Mouse (Mus musculus) gastrocnemius, postnatal 36 days (tissue): ENCODE data around the gene Glod4. TPM values are rescaled to one million over a fixed set of nuclear protein-coding genes. Genes with fewer than 3 reads are reported as not detected.

Experiments used
- DNase-seq, 2 experiments: peaks; one replicate each; pipeline ENCODE4 v3.0.0; 2022
- intact Hi-C: fragments of 180-260 bp; cut with DNase I; formaldehyde crosslinking; loops from one replicate; pipeline ENCODE4 v1.15.1; 2025
- total RNA-seq, 2 experiments: library from RNA; stranded (reverse); gene quantifications; 2 replicates each; pipeline ENCODE4 v1.2.3; 2021

Gene Glod4
- total RNA-seq, 2 experiments from 2014 or later, result 16.6 to 17.2 TPM

DNA sequence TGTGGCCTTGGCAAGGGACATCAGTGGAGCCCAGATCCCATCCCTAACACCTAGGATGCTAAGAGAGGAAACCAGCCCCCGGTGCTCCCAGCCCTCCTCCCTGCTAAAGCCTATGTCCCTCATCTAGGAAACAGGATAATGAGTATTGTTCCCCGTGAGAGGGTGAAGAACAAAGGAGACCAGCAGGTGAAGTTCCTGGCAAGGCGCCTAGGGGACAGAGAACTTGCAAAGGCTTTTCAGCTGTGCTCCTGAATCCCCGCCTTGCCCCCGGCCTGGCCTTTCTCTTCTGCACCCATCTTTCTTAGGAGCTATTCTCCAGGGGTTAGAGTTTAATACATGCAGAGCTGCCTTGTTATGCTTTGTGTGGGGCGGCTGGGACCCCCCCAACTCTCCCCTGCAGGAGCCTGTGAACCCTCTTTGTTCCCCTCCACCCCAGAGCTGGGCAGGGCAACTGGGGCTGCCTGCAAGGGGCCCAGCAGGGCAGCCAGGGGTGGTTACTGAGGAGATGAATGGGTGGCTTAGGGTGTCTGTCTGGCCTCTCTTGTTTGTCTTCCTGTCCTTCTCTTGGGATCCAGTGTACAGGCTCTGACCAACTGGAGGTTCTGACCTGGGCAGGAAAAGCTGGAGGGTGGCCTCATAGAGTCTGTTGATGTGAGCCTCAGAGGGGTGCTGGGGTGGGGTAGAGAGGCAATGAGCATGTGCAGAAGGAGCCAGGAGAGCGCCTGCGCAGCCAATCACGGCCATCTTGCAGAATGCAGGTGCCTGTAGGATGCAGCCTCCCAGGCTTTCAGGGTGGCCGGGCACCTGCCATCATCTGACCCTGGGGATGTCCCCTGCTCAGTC lies 16.9 kb upstream of the Glod4 start:
- no peak for DNase-seq
- intact Hi-C loops, result no loop called here

DNA sequence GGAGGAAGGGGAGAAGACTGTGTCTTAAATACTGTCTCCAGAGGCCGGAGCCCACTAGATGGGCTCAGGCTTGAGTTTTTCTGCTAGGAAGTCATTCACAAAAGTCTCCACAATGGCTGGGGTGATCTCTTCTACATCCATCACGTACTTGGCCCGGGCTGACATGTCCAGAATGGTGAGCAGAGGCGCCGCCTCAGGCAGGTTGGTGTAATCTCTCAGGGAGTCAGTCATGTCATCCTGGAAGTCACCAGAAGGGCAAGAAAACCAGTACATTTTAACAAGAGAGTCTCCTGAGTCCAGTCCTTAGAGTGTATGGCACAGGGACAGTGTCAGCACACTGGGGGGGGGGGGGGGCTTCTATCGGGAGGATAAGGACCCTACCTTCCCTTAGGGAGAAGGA lies 15.0 kb upstream of the Glod4 start:
- intact Hi-C loops, result no loop called here
- no peak for DNase-seq

DNA sequence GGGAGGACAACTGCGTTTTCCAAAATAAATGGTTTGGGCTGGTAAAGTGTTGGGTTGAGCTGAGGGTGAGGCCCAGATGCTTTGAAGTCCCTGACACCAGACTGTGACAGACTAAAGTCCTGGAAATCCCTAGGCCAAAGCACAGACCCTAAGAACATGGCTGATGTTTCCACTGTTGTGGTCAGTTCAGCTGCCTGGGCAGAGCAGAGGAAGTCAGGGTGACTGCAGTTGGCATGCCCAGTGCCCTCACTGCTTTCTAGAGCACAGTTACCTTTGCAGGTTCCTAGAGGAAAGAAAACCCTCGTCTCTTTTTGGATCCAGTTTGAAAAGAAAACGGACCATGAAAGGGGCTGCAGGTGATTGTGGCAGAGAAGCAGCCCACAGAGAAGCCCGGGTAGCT lies 13.9 kb upstream of the Glod4 start:
- intact Hi-C loops, result no loop called here
- DNase-seq, result no peak

DNA sequence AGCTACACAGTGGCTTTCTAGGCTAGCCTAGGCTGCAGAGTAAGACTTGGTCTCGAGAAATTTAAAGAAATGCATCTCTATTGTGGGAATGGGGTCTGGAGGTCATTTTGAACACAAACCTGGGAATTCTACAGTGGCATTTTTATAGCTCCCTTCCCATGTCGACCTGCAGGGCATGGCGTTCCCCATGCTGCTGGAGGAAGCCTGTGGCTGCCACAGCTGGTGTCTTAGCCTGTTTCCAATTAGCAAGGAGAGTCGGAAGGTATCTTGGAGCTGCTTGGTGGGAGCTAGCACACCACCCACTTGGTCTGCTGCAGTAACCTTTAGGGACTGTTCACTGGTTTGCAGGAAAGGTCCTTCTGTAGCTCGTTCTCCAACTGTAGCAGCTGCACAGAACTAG lies 12.6 kb upstream of the Glod4 start:
- DNase-seq, result no peak
- intact Hi-C loops, result no loop called here

DNA sequence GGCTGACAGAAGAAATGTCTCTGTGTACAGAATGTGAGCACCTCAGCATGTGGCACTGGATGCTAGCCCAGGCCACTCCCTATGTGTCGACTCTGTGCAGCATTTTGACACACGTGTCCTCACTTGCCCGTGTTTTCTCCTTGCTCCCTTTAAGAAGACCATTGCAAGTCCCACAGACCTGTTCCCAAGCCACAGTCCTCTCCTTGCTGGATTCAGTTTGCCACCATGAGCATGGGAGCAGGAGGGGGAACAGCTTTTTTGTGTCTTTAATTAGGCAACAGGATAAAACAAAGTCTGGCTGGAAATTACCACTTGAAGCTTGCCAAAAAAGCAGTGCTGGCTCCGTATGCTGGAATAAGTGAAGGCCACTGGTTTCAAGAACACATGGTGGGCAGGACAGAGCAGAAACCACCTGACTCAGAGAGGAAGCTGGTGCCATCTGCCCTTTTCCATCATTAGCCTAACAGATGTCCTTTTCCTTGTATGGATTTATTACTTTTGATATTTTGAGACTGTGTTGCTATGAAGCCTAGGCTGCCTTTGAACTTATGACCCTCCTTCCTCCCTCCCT lies 12.0 kb upstream of the Glod4 start:
- intact Hi-C loops, result no loop called here
- DNase-seq, result no peak

DNA sequence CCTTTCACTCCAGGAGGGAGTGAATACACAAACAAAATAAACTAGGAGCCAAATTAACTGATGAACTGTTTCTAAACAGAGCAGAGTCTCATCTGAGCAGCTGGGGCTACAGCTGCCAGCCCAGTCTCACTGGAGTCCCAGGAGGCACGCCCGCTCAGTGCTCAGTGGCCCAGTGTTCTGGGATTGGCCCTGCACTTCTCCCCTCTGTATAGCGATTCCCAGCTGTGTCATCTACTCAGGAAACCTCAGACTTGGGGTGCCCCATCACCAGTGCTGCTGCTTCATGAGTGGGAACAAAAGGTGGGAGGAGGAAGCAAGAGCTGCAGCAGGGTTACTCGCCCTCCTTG lies 10.4 kb upstream of the Glod4 start:
- DNase-seq, result no peak
- intact Hi-C loops, result loop anchor here (1.0 to 5.0 kb wide), 2 partner anchors 146 to 203 kb away; no protein-coding TSS in a partner anchor

DNA sequence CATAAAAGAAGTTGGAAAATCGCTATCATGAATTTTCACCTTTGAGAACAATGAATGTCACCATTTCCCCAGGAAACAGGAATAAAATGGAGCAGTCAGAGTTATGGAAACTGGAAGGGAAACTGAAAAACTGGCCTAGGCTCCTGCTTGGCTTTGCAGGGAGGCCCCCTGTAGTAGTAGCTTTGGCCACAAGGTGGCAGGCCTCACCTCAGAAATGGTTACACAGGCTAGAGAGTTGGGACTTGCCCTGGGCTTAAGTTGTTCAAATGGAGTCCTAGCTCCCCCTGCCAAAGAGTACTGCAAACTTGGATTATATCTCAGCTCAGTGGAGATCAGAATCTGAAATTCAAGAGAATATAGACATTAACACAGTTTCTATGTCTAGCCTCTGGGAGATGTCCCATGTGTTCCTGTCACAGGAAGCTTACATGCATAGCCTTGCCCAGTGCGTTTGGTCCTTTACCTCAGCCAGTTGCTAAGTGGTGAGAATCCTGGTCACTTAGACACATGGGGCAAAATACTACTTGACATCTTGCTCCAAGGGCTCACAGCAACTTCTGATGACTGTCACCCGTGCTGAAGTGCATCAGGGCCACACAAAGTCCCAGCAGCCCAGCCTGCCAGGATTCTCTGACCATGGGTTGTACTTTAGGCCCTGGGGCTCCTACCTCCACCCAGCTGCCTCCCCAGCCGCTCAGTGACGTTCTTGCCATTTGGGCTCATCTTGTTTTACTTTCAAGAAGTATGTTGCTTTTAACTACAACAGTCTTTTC lies 9.8 kb upstream of the Glod4 start:
- intact Hi-C loops, result loop anchor here (1.0 to 5.0 kb wide), 2 partner anchors 147 to 204 kb away; no protein-coding TSS in a partner anchor
- peak; percentile 83 to 86 for DNase-seq

DNA sequence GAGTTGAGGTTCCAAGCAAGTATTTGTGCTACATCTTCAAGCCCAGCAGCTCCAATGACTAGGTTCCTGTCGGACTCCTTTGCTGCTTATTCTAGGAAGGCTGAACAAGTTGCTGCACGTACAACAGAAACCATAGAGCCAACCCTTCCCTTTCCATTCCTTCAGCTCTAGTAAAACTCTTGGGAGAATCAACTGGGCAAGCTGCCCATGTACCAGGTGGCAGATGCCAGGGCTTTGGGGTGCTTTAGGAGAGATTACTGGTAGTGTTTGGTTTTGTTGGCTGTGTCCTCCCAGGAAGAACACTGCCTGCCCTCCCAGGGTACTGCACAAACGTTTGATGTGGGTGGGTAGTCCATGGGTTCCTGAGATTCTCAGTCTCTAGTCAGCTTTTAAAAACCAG lies 8.5 kb upstream of the Glod4 start:
- intact Hi-C loops, result loop anchor here (5.0 kb wide), 1 partner anchor 205 kb away; no protein-coding TSS in a partner anchor
- no peak for DNase-seq

DNA sequence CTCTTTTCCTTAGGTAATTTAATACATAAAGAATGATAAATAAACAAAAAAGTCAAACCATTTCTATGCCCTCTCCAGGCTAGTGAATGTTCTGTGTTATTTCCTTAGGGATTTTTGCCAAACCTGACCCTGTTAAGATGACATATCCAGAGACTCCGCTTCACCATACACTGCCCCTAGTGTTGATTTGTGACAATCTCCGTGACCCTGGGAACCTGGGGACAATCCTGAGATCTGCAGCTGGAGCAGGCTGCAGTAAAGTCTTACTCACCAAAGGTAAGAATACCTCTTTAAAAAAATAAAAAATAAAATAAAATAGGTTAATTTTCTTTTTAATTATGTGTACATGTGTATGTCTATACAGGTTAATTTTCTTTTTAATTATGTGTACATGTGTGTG lies 3.7 kb upstream of the Glod4 start:
- DNase-seq, result no peak
- intact Hi-C loops, result no loop called here

DNA sequence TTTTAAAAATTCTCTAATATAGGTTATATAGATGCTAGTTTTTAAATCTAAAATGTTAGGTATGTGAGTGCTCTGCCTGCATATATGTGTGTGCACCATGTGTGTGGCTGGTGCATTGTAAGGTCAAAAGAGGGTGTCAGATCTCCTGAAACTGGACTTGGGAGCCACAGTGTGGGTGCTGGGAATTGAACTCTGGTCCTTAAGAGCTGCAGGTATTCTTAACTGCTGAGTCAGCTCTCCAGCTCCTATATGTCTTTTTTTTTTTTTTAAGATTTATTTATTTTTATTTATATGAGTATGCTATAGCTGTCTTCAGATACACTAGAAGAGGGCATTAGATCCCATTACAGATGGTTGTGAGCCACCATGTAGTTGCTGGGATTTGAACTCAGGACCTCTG lies 2.9 kb upstream of the Glod4 start:
- no peak for DNase-seq
- intact Hi-C loops, result no loop called here

DNA sequence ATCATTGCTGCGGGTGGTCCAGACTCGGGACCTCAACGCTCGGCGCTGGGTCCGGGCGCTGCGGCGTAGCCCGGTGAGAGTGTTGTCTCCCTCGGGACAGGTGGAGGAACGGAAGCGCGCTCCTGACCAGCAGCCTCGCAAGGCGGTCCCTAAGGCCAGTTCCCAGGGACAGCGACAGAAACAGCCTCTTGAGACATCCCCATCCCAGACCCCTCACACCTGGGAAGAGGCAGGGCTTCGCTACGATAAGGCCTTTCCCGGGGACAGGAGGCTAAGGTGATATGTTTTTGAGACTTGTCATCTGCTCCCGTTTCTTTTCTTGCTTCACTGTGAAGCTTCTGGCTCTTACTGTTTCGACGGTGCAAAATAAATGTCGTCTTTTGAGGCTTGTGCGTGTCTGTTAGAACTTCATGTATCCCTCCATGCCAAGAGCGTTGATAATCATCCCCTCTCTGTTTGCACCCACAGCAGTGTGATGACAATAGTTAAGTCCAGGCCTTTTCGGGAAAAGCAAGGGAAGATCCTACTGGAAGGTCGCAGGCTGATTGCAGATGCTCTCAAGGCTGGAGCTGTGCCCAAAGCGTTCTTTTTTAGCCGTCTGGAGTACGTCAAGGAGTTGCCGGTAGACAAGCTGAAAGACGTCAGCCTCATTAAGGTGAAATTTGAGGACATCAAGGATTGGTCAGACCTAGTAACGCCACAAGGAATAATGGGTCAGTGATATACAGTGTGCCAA lies 454 bp upstream of the Glod4 start:
- intact Hi-C loops, result no loop called here
- DNase-seq, result no peak

DNA sequence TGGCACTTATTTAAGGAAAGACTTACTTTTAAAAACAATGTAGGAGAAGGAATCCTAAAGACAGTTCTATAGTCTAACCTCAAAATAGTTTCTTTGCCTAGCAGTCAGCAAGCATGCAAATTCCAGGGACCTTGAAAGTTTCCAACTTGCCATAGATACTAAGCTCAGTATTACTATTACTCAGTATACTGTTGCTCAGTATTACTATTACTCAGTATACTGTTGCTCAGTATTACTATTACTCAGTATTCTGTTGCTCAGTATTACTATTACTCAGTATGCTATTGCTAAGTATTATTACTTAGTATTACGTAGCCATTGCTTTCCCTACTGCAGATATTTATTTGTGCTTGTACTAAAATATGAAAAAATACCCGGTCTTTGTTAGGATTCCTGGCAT lies 3.8 kb downstream of the Glod4 start:
- no peak for DNase-seq
- intact Hi-C loops, result no loop called here

DNA sequence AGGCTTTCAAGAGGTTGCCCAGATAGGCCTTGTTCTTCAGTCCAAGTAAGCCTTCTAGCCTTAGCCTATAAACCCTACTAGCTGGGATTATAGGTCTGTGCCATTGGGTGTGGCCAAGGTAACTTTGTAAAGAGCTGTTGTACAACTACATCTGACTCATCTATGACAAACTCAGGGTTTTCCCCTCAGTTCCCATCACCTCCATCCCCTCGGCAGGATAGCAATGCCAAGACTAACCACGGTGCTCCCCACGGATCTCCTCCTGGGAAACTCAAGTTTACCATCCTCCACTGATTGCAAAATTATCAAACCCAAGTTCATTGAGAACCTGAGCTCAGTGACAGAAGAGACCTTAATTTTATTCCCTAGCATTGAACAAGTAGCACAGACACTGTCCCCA lies 7.4 kb downstream of the Glod4 start:
- intact Hi-C loops, result no loop called here
- DNase-seq, result no peak

DNA sequence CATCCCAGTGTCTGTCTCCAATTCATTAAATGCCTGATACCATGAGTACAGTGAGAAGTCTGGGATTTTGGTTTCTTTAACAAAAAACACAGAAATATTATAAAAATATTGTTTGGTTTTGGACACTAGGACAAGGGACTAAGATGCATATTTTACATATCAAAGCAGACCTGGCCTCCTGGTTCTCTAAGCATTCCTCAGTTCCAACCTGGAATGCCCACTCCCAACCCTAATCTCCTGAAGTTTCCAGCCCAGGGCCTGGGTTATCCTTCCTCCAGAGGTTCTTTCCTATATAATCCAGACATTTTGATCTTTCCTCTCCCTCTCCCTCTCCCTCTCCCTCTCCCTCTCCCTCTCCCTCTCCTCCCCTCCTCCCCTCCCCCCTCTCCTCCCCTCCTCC lies 18.5 kb downstream of the Glod4 start:
- intact Hi-C loops, result loop anchor here (10.0 kb wide), 1 partner anchor 440 kb away; no protein-coding TSS in a partner anchor
- DNase-seq, result no peak

DNA sequence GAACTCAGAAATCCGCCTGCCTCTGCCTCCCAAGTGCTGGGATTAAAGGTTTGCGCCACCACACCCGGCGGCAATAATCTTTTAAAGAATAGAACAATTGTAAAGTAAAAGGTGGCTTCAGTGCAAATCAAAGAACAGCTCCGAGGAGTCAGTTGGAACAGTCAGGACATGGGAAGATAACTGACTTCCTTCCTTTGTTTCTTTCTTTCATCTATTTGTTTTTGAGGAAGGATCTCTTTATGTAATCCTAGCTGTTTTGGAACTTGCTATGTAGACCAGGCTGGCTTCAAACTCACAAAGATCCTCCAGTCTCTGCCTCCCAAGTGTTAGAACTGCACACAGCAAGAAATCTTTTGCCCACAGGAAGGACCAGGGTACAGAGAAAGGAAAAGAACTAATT lies 18.9 kb downstream of the Glod4 start:
- intact Hi-C loops, result loop anchor here (10.0 kb wide), 1 partner anchor 440 kb away; no protein-coding TSS in a partner anchor

DNA sequence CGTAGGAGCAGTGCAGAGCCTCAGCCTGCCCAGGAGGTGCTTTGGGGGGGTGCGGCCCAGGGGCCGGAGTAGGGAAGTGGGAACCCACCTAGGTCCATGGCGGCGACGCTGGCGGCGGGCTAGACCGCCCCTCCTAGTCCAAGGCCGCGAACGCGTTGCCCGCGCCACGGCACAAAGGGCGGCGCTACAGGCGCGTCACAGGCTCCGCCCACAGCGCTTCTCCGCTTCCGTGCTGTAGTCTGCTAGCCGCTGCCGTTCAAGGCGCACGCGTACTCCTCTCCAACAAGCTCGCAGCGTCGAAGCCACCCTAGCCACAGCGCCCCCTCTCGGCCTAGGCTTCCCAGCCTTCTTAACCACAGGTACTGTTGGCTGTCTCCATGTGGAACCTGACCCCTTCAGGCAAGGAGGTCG lies 26.1 kb downstream of the Glod4 start, which contains the start of the genes Dbil5 and Gemin4:
Gene Dbil5, plus strand, starts transcription at position 219 of the 411 bp plus-strand sequence.
Gene Gemin4, minus strand, starts transcription at position 275 of the 411 bp plus-strand sequence.
- intact Hi-C loops, result no loop called here
- peak; percentile 92 to 94 for DNase-seq

More for the DNA sequence above, 18.9 kb downstream of the Glod4 start:
- no peak for DNase-seq

DNA sequence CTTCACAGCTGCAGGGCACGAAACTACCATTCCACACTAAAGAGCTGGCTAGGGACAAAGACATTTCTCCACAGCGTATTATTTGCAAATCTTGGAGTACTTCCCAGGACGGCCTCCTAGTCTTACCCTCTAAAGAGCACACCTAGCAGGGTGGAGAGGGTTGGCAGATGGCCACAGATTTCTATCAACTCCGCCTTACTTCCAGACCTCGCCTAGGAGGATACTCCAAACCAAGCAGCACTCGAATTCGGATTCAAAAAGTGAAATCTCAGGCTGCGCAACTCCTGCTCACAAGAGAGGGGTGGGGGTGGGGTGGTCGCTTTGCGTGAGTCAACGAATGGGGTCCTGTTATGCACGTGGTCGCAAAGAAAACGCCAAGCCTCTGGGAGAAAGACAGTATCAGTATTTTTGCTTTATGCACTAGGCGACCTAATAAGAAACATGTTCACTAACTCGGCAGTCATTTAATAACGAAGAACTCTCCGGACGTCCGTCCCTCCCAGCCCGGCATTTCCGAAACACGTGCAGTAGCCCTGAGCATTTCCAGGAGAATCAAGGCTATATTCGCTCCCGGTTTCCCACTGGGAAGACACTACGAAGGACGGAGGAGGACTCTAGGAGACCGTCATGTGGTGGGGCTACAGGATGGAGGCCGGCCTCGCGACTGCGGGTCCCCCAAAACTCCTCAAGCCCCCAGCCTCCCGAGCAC lies 26.7 kb downstream of the Glod4 start:
- DNase-seq, result peak in 1 of 2 experiments; percentile 30
- intact Hi-C loops, result no loop called here

DNA sequence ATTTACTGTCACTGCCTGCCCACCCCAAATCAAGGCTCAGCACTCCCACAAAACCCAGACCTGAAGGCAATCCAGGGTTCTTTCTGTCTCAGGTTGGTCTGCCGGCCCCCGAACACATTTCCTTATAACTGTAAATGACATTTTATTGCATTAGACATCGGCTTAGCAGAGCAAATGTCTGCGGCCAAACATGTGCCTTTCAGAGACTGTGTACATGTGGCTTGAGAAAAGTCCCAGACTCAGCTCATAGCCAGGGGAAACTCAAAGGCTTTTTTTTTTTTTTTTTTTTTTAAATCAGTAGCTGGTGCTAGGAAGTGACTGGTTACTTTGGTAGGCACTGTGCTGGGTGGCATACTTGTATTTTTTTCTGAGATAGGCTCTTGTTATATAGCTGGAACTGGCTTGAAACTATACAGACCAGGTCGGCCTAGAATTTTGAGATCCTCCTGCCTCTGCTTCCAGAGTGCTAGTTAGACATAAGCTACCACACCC lies 27.4 kb downstream of the Glod4 start:
- intact Hi-C loops, result no loop called here
- no peak for DNase-seq

DNA sequence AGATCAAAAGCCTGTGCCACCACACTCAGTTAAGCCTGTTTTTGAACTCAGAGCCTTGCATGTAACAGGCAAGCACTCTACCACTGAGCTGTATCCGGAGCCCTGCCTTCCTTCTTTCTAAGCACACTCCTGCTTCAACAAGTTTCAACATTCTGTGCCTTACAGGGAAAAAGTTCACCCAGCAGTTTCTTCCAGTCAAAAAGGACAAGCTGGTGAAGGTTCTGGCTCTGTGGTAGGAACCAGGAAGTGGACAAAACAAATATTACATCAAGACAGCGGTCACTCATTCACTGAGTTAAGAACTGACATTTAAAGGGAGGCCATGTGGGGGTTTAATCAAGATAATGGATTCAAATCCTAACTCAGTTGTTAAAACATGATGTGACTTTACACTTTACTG lies 28.5 kb downstream of the Glod4 start:
- DNase-seq, result no peak
- intact Hi-C loops, result no loop called here

DNA sequence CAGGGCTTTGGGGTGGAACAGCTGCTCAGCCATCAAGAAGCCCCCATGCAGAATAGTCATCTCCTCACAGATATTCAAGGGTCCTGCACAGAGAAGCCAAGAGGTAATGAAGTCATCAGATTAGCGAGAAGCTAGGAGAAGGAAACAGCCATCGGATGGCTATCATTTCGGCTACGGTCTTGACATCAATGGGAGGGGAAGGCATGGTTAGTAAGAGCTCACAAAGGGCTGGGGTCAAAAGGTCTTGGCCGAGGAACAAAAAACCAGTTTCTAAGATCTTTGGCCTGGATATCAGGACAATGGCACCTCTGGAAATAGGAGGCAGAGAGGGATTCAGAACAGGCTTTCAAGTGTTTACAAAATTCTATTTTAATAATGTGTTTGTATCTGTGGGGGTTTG lies 29.7 kb downstream of the Glod4 start:
- DNase-seq, result no peak
- intact Hi-C loops, result no loop called here
